Mouse (Mus musculus) limb, embryonic 14.5 days (tissue): Measurements from ENCODE around the gene Taf5. TPM values are rescaled to one million over a fixed set of nuclear protein-coding genes. Genes with fewer than 3 reads are reported as not detected.
A peak's percentile ranks its signal among the peaks of the same experiment; 100 is the strongest.

Experiments
- ATAC-seq: fragments of 200-750 bp; cut with Nextera tagmentation; 2 replicates; pipeline ENCODE4 v1.8.0; 2017; ENCODE audit warnings: low read depth, moderate number of reproducible peaks, moderate TSS enrichment; ENCODE audit not compliant: low FRiP score
- DNase-seq: peaks from one replicate; pipeline ENCODE4 v3.0.0-alpha.2; 2015; ENCODE audit warnings: low spot score
- H3K27ac ChIP-seq: fragments of 300-500 bp; sonication (generic); replicated peaks from 2 replicates; pipeline ENCODE4 v1.5.1; 2014; ENCODE audit warnings: low read depth, mild to moderate bottlenecking, low read length, moderate library complexity, mixed read lengths
- H3K27me3 ChIP-seq: fragments of 300-500 bp; sonication (generic); 2 replicates; pipeline ENCODE4 v1.6.1; 2014; ENCODE audit warnings: low read length, mixed read lengths; ENCODE audit not compliant: control insufficient read depth, insufficient read depth
- H3K36me3 ChIP-seq: fragments of 300-500 bp; sonication (generic); 2 replicates; pipeline ENCODE4 v1.6.1; 2014; ENCODE audit warnings: mild to moderate bottlenecking, low read length, moderate library complexity, mixed read lengths; ENCODE audit not compliant: control insufficient read depth, insufficient read depth
- H3K4me1 ChIP-seq: fragments of 300-500 bp; sonication (generic); 2 replicates; pipeline ENCODE4 v1.6.1; 2014; ENCODE audit warnings: antibody characterized with exemption, low read length, mixed read lengths; ENCODE audit not compliant: control insufficient read depth, insufficient read depth
- H3K4me2 ChIP-seq: fragments of 300-500 bp; sonication (generic); replicated peaks from 2 replicates; pipeline ENCODE4 v1.6.1; 2014; ENCODE audit warnings: low read depth, mild to moderate bottlenecking, low read length, moderate library complexity; ENCODE audit not compliant: severe bottlenecking
- H3K4me3 ChIP-seq: fragments of 300-500 bp; sonication (generic); replicated peaks from 2 replicates; pipeline ENCODE4 v1.5.1; 2014; ENCODE audit warnings: low read length
- H3K9ac ChIP-seq: fragments of 300-500 bp; sonication (generic); 2 replicates; pipeline ENCODE4 v1.6.1; 2014; ENCODE audit warnings: mild to moderate bottlenecking, low read depth, low read length, moderate library complexity; ENCODE audit not compliant: severe bottlenecking
- H3K9me3 ChIP-seq: fragments of 300-500 bp; sonication (generic); 2 replicates; pipeline ENCODE4 v1.6.1; 2016; ENCODE audit warnings: low read length; ENCODE audit not compliant: control insufficient read depth
- POLR2A ChIP-seq: fragments of 200-500 bp; IDR thresholded peaks from 2 replicates; pipeline ENCODE4 v1.8.0; 2012; ENCODE audit warnings: inconsistent platforms, mild to moderate bottlenecking, moderate library complexity, borderline replicate concordance; ENCODE audit not compliant: insufficient read depth, insufficient read length; ENCODE audit errors: extremely low read depth
- WGBS: fragments of 180-500 bp; shearing (Covaris S2); extraction: QIAGEN DNeasy Blood & Tissue Kit; methylation state at CpG from one replicate; pipeline ENCODE4 v1.1.7; 2014; 5-methylcytosine and 5-hydroxymethylcytosine counted together
- polyA plus RNA-seq, 2 experiments: library from polyadenylated mRNA; depleted of rRNA in 1 of 2; stranded (reverse) in 1 of 2; unstranded in 1 of 2; fragments of >200 nt; fragmentation: Nextera tagmentation in 1 of 2; extraction: Ambion mirVana in 1 of 2; gene quantifications; 2 replicates each; pipeline versions ENCODE4 v1.2.1 to v1.2.3; 2012 to 2014

Gene Taf5
- polyA plus RNA-seq, 2 experiments: 7.9 to 8.1 TPM

DNA sequence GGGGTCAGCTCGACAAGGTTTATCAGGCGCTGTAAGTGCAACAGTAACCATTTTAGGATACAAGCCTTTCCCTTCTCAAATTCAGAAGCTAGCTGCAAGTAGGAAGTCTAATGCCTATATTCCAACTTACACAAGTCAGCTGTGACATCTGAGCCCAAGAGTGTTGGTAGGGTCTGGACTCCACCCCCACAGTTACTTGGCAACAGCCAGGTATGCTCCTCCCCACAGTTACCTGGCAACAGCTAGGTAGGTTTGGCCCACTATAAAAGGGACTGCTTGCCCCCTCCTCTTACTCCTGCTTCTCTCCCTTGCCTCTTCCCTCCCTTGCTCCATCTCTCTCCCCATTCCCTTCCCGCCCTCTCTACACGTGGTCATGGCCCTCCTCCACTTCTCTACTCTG, 18.5 kb upstream of the Taf5 start:
- peak overlapping the region; percentile 59; the same call in 1 of the 2 replicates for H3K4me2 ChIP-seq
- peaks cover 26% of the 10 kb centered on the region for H3K36me3 ChIP-seq
- ATAC-seq: no peak
- DNase-seq: no peak
- WGBS: 63% methylated on average over 4 of the region's 4 CpGs
- no peak overlapping the region for H3K27ac ChIP-seq
- H3K4me1 ChIP-seq: peaks cover 14% of the 10 kb centered on the region
- no peaks in the 10 kb centered on the region for H3K9me3 ChIP-seq
- no peak overlapping the region for H3K9ac ChIP-seq
- H3K27me3 ChIP-seq: no peaks in the 10 kb centered on the region
- H3K4me3 ChIP-seq: no peak overlapping the region; the same call in 1 of the 2 replicates
- TF ChIP-seq POLR2A: no peak

DNA sequence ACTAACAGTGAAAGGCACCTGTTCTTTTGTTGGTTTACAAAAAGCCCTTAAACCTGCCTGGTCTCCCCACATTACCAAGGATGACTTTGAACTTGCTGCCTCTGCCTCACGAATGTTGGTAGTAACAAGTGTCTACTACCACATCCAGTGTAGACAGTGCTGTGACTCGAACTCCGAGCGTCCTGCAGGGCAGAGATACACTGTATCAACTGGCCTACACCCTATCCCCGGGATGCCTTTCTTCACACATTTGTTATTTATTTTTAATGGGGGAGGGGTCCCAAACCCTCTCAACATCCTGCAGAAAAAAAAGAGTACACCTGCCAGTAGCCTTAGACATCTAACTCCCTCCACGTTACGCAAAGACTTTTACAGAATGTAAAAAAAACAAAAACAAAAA, 17.7 kb upstream of the Taf5 start:
- ATAC-seq: no peak
- peaks cover 26% of the 10 kb centered on the region for H3K36me3 ChIP-seq

DNA sequence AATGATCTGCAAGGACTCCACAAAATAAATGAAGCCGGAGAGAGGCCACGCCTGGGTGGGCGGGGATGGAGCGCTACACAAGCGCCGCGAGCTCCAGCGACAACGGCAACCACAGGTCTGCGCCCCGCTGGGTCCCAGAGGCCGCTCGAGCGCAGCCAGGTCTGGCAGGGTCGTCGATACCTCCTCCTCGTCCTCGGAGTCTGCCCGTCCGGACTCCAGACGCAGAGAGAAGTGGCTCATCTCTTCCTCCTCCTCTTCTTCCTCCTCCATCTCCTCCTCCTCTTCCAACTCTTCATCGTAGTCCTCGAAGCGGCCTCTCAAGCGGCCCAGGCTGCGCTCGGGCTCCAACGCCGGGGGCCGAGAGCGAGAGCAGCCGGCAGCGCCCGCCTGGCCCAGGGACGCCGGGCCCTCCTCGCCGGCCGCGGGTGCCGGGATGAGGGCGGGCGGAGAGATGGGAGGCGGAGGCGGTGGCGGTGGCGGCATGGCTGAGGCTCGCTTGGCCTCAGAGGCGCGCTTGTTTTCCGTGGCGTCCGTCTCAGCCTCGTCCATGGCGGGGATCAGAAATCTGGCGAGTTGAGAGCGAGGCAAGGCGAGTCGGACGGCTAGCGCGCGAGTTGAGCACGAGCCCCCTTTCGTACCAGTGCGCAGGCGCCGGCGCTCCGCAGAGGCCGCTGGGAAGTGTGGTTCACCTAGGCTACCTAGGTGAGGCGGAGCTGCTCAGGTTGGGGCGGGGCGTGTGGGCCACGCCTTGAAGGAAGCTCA, 17.1 kb upstream of the Taf5 start, which contains the start of gene Pcgf6:
Gene Pcgf6, minus strand, starts transcription at position 636 of the 762 bp plus-strand sequence.
- 1% methylated on average over 75 of the region's 75 CpGs for WGBS
- Histone ChIP-seq H3K4me3 (peak within 1 kb of the TSS; percentile 83), H3K9ac (peak within 1 kb of the TSS; percentile 77), H3K9me3 (no peaks in the 10 kb centered on the region), H3K4me2 (peak within 1 kb of the TSS; percentile 59), H3K27me3 (no peaks in the 10 kb centered on the region), H3K27ac (peak within 1 kb of the TSS; percentile 80), H3K4me1 (peaks cover 14% of the 10 kb centered on the region), H3K36me3 (peaks cover 22% of the 10 kb centered on the region)
- TF ChIP-seq POLR2A: peak; percentile 74; the same call in 1 of the 2 replicates
- peak; percentile 84 for ATAC-seq
- DNase-seq: peak; percentile 74

More for the DNA sequence above, 17.7 kb upstream of the Taf5 start:
- no peaks in the 10 kb centered on the region for H3K9me3 ChIP-seq
- H3K4me1 ChIP-seq: peaks cover 14% of the 10 kb centered on the region
- no peaks in the 10 kb centered on the region for H3K27me3 ChIP-seq
- H3K4me2 ChIP-seq: peak overlapping the region; percentile 59
- 11% methylated on average over 7 of the region's 7 CpGs for WGBS
- no peak overlapping the region for H3K27ac ChIP-seq
- DNase-seq: no peak
- H3K4me3 ChIP-seq: peak overlapping the region; percentile 83
- peak overlapping the region; percentile 77 for H3K9ac ChIP-seq
- TF ChIP-seq POLR2A: no peak

DNA sequence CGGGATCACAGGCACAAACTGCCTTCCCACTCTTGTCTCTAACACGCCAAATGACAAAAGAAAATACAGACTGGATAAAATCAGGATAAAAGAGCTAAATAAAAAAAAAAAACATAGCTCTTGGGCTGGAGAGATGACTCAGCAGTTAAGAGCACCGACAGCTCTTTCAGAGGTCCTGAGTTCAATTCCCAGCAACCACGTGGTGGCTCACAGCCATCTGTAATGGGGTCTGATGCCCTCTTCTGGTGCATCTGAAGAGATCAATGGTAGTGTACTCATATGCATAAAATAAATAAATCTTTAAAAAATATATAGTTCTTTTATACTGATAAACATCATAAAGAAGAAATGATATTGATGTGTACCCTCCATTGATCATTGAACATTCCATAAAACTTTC, 14.6 kb upstream of the Taf5 start:
- 80% methylated on average over 4 of the region's 4 CpGs for WGBS
- Histone ChIP-seq H3K4me3 (no peak overlapping the region), H3K4me1 (peaks cover 14% of the 10 kb centered on the region), H3K4me2 (no peak overlapping the region), H3K9me3 (no peaks in the 10 kb centered on the region), H3K27ac (no peak overlapping the region), H3K27me3 (no peaks in the 10 kb centered on the region), H3K9ac (no peak overlapping the region), H3K36me3 (peaks cover 2% of the 10 kb centered on the region; the same call in 1 of the 2 replicates)
- no peak for TF ChIP-seq POLR2A
- ATAC-seq: no peak
- no peak for DNase-seq

DNA sequence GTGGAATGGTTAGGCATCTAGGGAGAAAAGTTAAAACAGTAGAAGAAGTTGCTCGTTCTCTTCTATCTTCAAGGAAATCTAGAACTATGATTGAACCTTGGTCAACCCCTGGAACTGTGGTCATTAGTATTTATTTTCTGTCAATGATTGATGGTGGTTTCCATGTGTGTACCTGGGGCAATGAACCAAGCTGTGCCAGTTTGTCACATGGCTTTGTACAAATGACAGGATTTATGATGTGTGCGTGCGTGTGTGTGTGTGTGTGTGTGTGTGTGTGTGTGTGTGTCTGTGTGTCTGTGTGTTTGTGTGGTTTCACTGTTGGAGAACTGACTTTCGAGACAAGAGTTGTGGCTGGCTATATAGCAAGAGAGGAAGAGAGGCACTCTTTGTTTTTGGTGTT, 14.1 kb upstream of the Taf5 start:
- Histone ChIP-seq H3K4me3 (no peak overlapping the region), H3K9me3 (no peaks in the 10 kb centered on the region), H3K36me3 (no peaks in the 10 kb centered on the region), H3K27ac (no peak overlapping the region), H3K4me1 (peaks cover 14% of the 10 kb centered on the region), H3K9ac (no peak overlapping the region), H3K27me3 (no peaks in the 10 kb centered on the region), H3K4me2 (no peak overlapping the region)
- DNase-seq (no peak), ATAC-seq (no peak)
- WGBS: 78% methylated on average over 4 of the region's 4 CpGs
- TF ChIP-seq POLR2A: no peak
